Mouse (Mus musculus): ENCODE results near the gene Zpr1. TPM values are rescaled to one million over a fixed set of nuclear protein-coding genes. Genes with fewer than 3 reads are reported as not detected.
A peak's percentile ranks its signal among the peaks of the same experiment; 100 is the strongest.

The Zpr1 gene
- polyA plus RNA-seq, 1 experiment from 2014 or later = 92.6 TPM

GRCm38 (mm10) chr9:46230450-46230975 is 42.4 kb upstream of the Zpr1 start:
- peak overlapping the region; percentile 71 for H3K9ac ChIP-seq (ENCODE audit: low read depth, low read length)
- DNase-seq (ENCODE audit: low spot score) (no peak), ATAC-seq (replicated peaks; ENCODE audit: low FRiP score) (no peak; the same call in 1 of the 2 replicates)
- H3K4me1 ChIP-seq (replicated peaks; ENCODE audit: control insufficient read depth, insufficient read depth, low read length) = peaks cover 10% of the 10 kb centered on the region; the same call in 1 of the 2 replicates
- 31% methylated on average over 13 of the region's 13 CpGs for WGBS
- H3K36me3 ChIP-seq (ENCODE audit: control insufficient read depth, insufficient read depth, low read length) = no peaks in the 10 kb centered on the region
- H3K27ac ChIP-seq (ENCODE audit: low read depth, low read length) = peak overlapping the region; percentile 49; the same call in 1 of the 2 replicates
- no peaks in the 10 kb centered on the region for H3K9me3 ChIP-seq (ENCODE audit: control insufficient read depth, low read length)
- H3K27me3 ChIP-seq (replicated peaks; ENCODE audit: control insufficient read depth, insufficient read depth, low read length) = no peaks in the 10 kb centered on the region; the same call in none of the 2 replicates
- H3K4me3 ChIP-seq (ENCODE audit: low read depth, low read length) = peak overlapping the region; percentile 60
- H3K4me2 ChIP-seq = peak overlapping the region; percentile 86

GRCm38 (mm10) chr9:46235196-46235595 is 37.7 kb upstream of the Zpr1 start:
- Histone ChIP-seq H3K4me2 (no peak overlapping the region), H3K36me3 (ENCODE audit: control insufficient read depth, insufficient read depth, low read length) (no peaks in the 10 kb centered on the region), H3K9me3 (ENCODE audit: control insufficient read depth, low read length) (no peaks in the 10 kb centered on the region), H3K9ac (ENCODE audit: low read depth, low read length) (no peak overlapping the region), H3K27me3 (replicated peaks; ENCODE audit: control insufficient read depth, insufficient read depth, low read length) (no peaks in the 10 kb centered on the region; the same call in none of the 2 replicates), H3K4me3 (ENCODE audit: low read depth, low read length) (no peak overlapping the region), H3K4me1 (replicated peaks; ENCODE audit: control insufficient read depth, insufficient read depth, low read length) (peaks cover 6% of the 10 kb centered on the region; the same call in 1 of the 2 replicates), H3K27ac (ENCODE audit: low read depth, low read length) (no peak overlapping the region)
- DNase-seq (ENCODE audit: low spot score) (no peak), ATAC-seq (replicated peaks; ENCODE audit: low FRiP score) (no peak)
- WGBS = 81% methylated on average over 6 of the region's 6 CpGs

- Histone ChIP-seq H3K4me3 (ENCODE audit: low read depth, low read length) (no peak within 1 kb of the TSS), H3K4me2 (no peak within 1 kb of the TSS), H3K9ac (ENCODE audit: low read depth, low read length) (no peak within 1 kb of the TSS), H3K36me3 (ENCODE audit: control insufficient read depth, insufficient read depth, low read length) (no peaks in the 10 kb centered on the region), H3K27ac (ENCODE audit: low read depth, low read length) (no peak within 1 kb of the TSS), H3K27me3 (replicated peaks; ENCODE audit: control insufficient read depth, insufficient read depth, low read length) (no peaks in the 10 kb centered on the region; the same call in none of the 2 replicates), H3K4me1 (replicated peaks; ENCODE audit: control insufficient read depth, insufficient read depth, low read length) (peaks cover 5% of the 10 kb centered on the region; the same call in 1 of the 2 replicates), H3K9me3 (ENCODE audit: control insufficient read depth, low read length) (no peaks in the 10 kb centered on the region)
- ATAC-seq (replicated peaks; ENCODE audit: low FRiP score) (no peak), DNase-seq (ENCODE audit: low spot score) (no peak)
These were observed 37.4 kb upstream of the Zpr1 start, which contains the start of gene Apoc3 for GRCm38 (mm10) chr9:46235596-46235648. Gene Apoc3, minus strand, starts transcription at chr9:46235636.

GRCm38 (mm10) chr9:46235649-46236048 is 37.2 kb upstream of the Zpr1 start:
- Histone ChIP-seq H3K36me3 (ENCODE audit: control insufficient read depth, insufficient read depth, low read length) (no peaks in the 10 kb centered on the region), H3K9me3 (ENCODE audit: control insufficient read depth, low read length) (no peaks in the 10 kb centered on the region), H3K27ac (ENCODE audit: low read depth, low read length) (no peak overlapping the region), H3K4me3 (ENCODE audit: low read depth, low read length) (no peak overlapping the region), H3K4me2 (no peak overlapping the region), H3K9ac (ENCODE audit: low read depth, low read length) (no peak overlapping the region), H3K4me1 (replicated peaks; ENCODE audit: control insufficient read depth, insufficient read depth, low read length) (peaks cover 4% of the 10 kb centered on the region; the same call in 1 of the 2 replicates), H3K27me3 (replicated peaks; ENCODE audit: control insufficient read depth, insufficient read depth, low read length) (no peaks in the 10 kb centered on the region; the same call in none of the 2 replicates)
- 36% methylated on average over 4 of the region's 4 CpGs for WGBS
- no peak for DNase-seq (ENCODE audit: low spot score)
- ATAC-seq (replicated peaks; ENCODE audit: low FRiP score) = peak; percentile 76

GRCm38 (mm10) chr9:46238850-46239249 is 34.0 kb upstream of the Zpr1 start:
- Histone ChIP-seq H3K4me2 (no peak overlapping the region), H3K4me3 (ENCODE audit: low read depth, low read length) (no peak overlapping the region), H3K27ac (ENCODE audit: low read depth, low read length) (no peak overlapping the region), H3K4me1 (replicated peaks; ENCODE audit: control insufficient read depth, insufficient read depth, low read length) (peaks cover 4% of the 10 kb centered on the region; the same call in 1 of the 2 replicates), H3K9ac (ENCODE audit: low read depth, low read length) (no peak overlapping the region), H3K27me3 (replicated peaks; ENCODE audit: control insufficient read depth, insufficient read depth, low read length) (no peaks in the 10 kb centered on the region), H3K9me3 (ENCODE audit: control insufficient read depth, low read length) (no peaks in the 10 kb centered on the region), H3K36me3 (ENCODE audit: control insufficient read depth, insufficient read depth, low read length) (no peaks in the 10 kb centered on the region)
- DNase-seq (ENCODE audit: low spot score) (no peak), ATAC-seq (replicated peaks; ENCODE audit: low FRiP score) (no peak)
- 78% methylated on average over 7 of the region's 7 CpGs for WGBS

GRCm38 (mm10) chr9:46240526-46241153 is 32.2 kb upstream of the Zpr1 start, which contains the start of gene Apoa4:
Gene Apoa4, plus strand, starts transcription at chr9:46240696.
- Histone ChIP-seq H3K4me1 (replicated peaks; ENCODE audit: control insufficient read depth, insufficient read depth, low read length) (peaks cover under 1% of the 10 kb centered on the region; the same call in 1 of the 2 replicates), H3K4me3 (ENCODE audit: low read depth, low read length) (no peak within 1 kb of the TSS), H3K9me3 (ENCODE audit: control insufficient read depth, low read length) (no peaks in the 10 kb centered on the region), H3K27ac (ENCODE audit: low read depth, low read length) (no peak within 1 kb of the TSS), H3K36me3 (ENCODE audit: control insufficient read depth, insufficient read depth, low read length) (no peaks in the 10 kb centered on the region), H3K9ac (ENCODE audit: low read depth, low read length) (no peak within 1 kb of the TSS), H3K4me2 (no peak within 1 kb of the TSS), H3K27me3 (replicated peaks; ENCODE audit: control insufficient read depth, insufficient read depth, low read length) (no peaks in the 10 kb centered on the region)
- DNase-seq (ENCODE audit: low spot score) = no peak
- WGBS = 61% methylated on average over 7 of the region's 7 CpGs
- ATAC-seq (replicated peaks; ENCODE audit: low FRiP score) = no peak

GRCm38 (mm10) chr9:46241818-46242217 is 31.0 kb upstream of the Zpr1 start:
- no peaks in the 10 kb centered on the region for H3K27me3 ChIP-seq (replicated peaks; ENCODE audit: control insufficient read depth, insufficient read depth, low read length)
- H3K4me3 ChIP-seq (ENCODE audit: low read depth, low read length) = no peak overlapping the region
- H3K9ac ChIP-seq (ENCODE audit: low read depth, low read length) = no peak overlapping the region
- DNase-seq (ENCODE audit: low spot score) = no peak
- no peaks in the 10 kb centered on the region; the same call in 1 of the 2 replicates for H3K4me1 ChIP-seq (replicated peaks; ENCODE audit: control insufficient read depth, insufficient read depth, low read length)
- no peak overlapping the region for H3K4me2 ChIP-seq
- no peaks in the 10 kb centered on the region for H3K36me3 ChIP-seq (ENCODE audit: control insufficient read depth, insufficient read depth, low read length)
- ATAC-seq (replicated peaks; ENCODE audit: low FRiP score) = no peak
- H3K27ac ChIP-seq (ENCODE audit: low read depth, low read length) = no peak overlapping the region
- 66% methylated on average over 2 of the region's 2 CpGs for WGBS
- no peaks in the 10 kb centered on the region for H3K9me3 ChIP-seq (ENCODE audit: control insufficient read depth, low read length)

- H3K4me2 ChIP-seq = no peak overlapping the region
- no peak overlapping the region for H3K27ac ChIP-seq (ENCODE audit: low read depth, low read length)
- no peaks in the 10 kb centered on the region; the same call in 1 of the 2 replicates for H3K4me1 ChIP-seq (replicated peaks; ENCODE audit: control insufficient read depth, insufficient read depth, low read length)
- no peak overlapping the region for H3K4me3 ChIP-seq (ENCODE audit: low read depth, low read length)
- no peaks in the 10 kb centered on the region for H3K9me3 ChIP-seq (ENCODE audit: control insufficient read depth, low read length)
- H3K9ac ChIP-seq (ENCODE audit: low read depth, low read length) = no peak overlapping the region
- no peaks in the 10 kb centered on the region for H3K36me3 ChIP-seq (ENCODE audit: control insufficient read depth, insufficient read depth, low read length)
- WGBS = 80% methylated on average over 4 of the region's 4 CpGs
- no peaks in the 10 kb centered on the region for H3K27me3 ChIP-seq (replicated peaks; ENCODE audit: control insufficient read depth, insufficient read depth, low read length)
- ATAC-seq (replicated peaks; ENCODE audit: low FRiP score) = no peak
- no peak for DNase-seq (ENCODE audit: low spot score)
These were observed 29.7 kb upstream of the Zpr1 start for GRCm38 (mm10) chr9:46243122-46243521.

GRCm38 (mm10) chr9:46243584-46243983 is 29.3 kb upstream of the Zpr1 start:
- ATAC-seq (replicated peaks; ENCODE audit: low FRiP score) (no peak), DNase-seq (ENCODE audit: low spot score) (no peak)
- H3K27ac ChIP-seq (ENCODE audit: low read depth, low read length) = no peak overlapping the region
- 71% methylated on average over 8 of the region's 8 CpGs for WGBS
- H3K27me3 ChIP-seq (replicated peaks; ENCODE audit: control insufficient read depth, insufficient read depth, low read length) = no peaks in the 10 kb centered on the region
- H3K4me2 ChIP-seq = no peak overlapping the region
- no peaks in the 10 kb centered on the region for H3K36me3 ChIP-seq (ENCODE audit: control insufficient read depth, insufficient read depth, low read length)
- no peak overlapping the region for H3K4me3 ChIP-seq (ENCODE audit: low read depth, low read length)
- no peaks in the 10 kb centered on the region for H3K9me3 ChIP-seq (ENCODE audit: control insufficient read depth, low read length)
- H3K9ac ChIP-seq (ENCODE audit: low read depth, low read length) = no peak overlapping the region
- H3K4me1 ChIP-seq (replicated peaks; ENCODE audit: control insufficient read depth, insufficient read depth, low read length) = no peaks in the 10 kb centered on the region
